Mouse (Mus musculus): ENCODE results near the gene Fcnb. TPM values are rescaled to one million over a fixed set of nuclear protein-coding genes. Genes with fewer than 3 reads are reported as not detected.

The Fcnb gene
- polyA plus RNA-seq, 1 experiment from 2014 or later, result 0.29 TPM

GRCm38 (mm10) chr2:28101892-28102291 is 17.2 kb upstream of the Fcnb start:
- Histone ChIP-seq H3K36me3 (replicated peaks) (no peaks in the 10 kb centered on the region), H3K4me3 (replicated peaks) (no peak overlapping the region), H3K4me1 (peaks cover 13% of the 10 kb centered on the region), H3K9ac (no peak overlapping the region), H3K9me3 (no peaks in the 10 kb centered on the region), H3K27me3 (peaks cover 11% of the 10 kb centered on the region), H3K27ac (no peak overlapping the region), H3K4me2 (no peak overlapping the region)
- no peak for ATAC-seq (ENCODE audit: low FRiP score)
- 95% methylated on average over 2 of the region's 2 CpGs for WGBS

- Histone ChIP-seq H3K9ac (no peak overlapping the region), H3K4me2 (no peak overlapping the region), H3K36me3 (replicated peaks) (no peaks in the 10 kb centered on the region), H3K27ac (no peak overlapping the region), H3K27me3 (peaks cover 11% of the 10 kb centered on the region), H3K4me3 (replicated peaks) (no peak overlapping the region), H3K4me1 (peaks cover 13% of the 10 kb centered on the region), H3K9me3 (no peaks in the 10 kb centered on the region)
- WGBS, result 88% methylated on average over 9 of the region's 9 CpGs
- ATAC-seq (ENCODE audit: low FRiP score), result no peak
These were observed 16.3 kb upstream of the Fcnb start for GRCm38 (mm10) chr2:28100796-28101483.

- Histone ChIP-seq H3K9ac (peak overlapping the region; percentile 36), H3K4me2 (peak overlapping the region; percentile 56), H3K9me3 (no peaks in the 10 kb centered on the region), H3K27ac (peak overlapping the region; percentile 36; the same call in 1 of the 2 replicates), H3K4me1 (peaks cover 13% of the 10 kb centered on the region), H3K4me3 (replicated peaks) (peak overlapping the region; percentile 25), H3K36me3 (replicated peaks) (no peaks in the 10 kb centered on the region), H3K27me3 (peaks cover 11% of the 10 kb centered on the region)
- 2% methylated on average over 24 of the region's 24 CpGs for WGBS
- peak; percentile 53; the same call in 1 of the 2 replicates for ATAC-seq (ENCODE audit: low FRiP score)
These were observed 14.1 kb upstream of the Fcnb start for GRCm38 (mm10) chr2:28098547-28099505.

GRCm38 (mm10) chr2:28096751-28097309 is 12.1 kb upstream of the Fcnb start:
- WGBS, result 88% methylated on average over 6 of the region's 6 CpGs
- Histone ChIP-seq H3K4me3 (replicated peaks) (no peak overlapping the region), H3K9ac (no peak overlapping the region), H3K4me2 (no peak overlapping the region), H3K9me3 (no peaks in the 10 kb centered on the region), H3K27ac (no peak overlapping the region), H3K4me1 (peaks cover 13% of the 10 kb centered on the region), H3K27me3 (peaks cover 11% of the 10 kb centered on the region), H3K36me3 (replicated peaks) (no peaks in the 10 kb centered on the region)
- no peak for ATAC-seq (ENCODE audit: low FRiP score)

GRCm38 (mm10) chr2:28092099-28092498 is 7.4 kb upstream of the Fcnb start:
- no peaks in the 10 kb centered on the region for H3K27me3 ChIP-seq
- H3K4me2 ChIP-seq, result no peak overlapping the region
- WGBS, result 90% methylated on average over 8 of the region's 8 CpGs
- no peak for ATAC-seq (ENCODE audit: low FRiP score)
- H3K36me3 ChIP-seq (replicated peaks), result no peaks in the 10 kb centered on the region
- H3K27ac ChIP-seq, result no peak overlapping the region
- peaks cover 26% of the 10 kb centered on the region for H3K4me1 ChIP-seq
- H3K4me3 ChIP-seq (replicated peaks), result no peak overlapping the region
- H3K9me3 ChIP-seq, result no peaks in the 10 kb centered on the region
- H3K9ac ChIP-seq, result no peak overlapping the region

GRCm38 (mm10) chr2:28091042-28091441 is 6.4 kb upstream of the Fcnb start:
- no peaks in the 10 kb centered on the region for H3K9me3 ChIP-seq
- no peak overlapping the region for H3K9ac ChIP-seq
- no peak overlapping the region for H3K4me3 ChIP-seq (replicated peaks)
- H3K27ac ChIP-seq, result 0 out of 2 replicates have a peak overlapping the region, but pooled peaks have one; percentile 36
- H3K36me3 ChIP-seq (replicated peaks), result no peaks in the 10 kb centered on the region
- H3K4me1 ChIP-seq, result peaks cover 26% of the 10 kb centered on the region
- 80% methylated on average over 6 of the region's 6 CpGs for WGBS
- no peak for ATAC-seq (ENCODE audit: low FRiP score)
- H3K4me2 ChIP-seq, result no peak overlapping the region
- H3K27me3 ChIP-seq, result no peaks in the 10 kb centered on the region

GRCm38 (mm10) chr2:28090299-28091008 is 5.8 kb upstream of the Fcnb start:
- no peak for ATAC-seq (ENCODE audit: low FRiP score)
- WGBS, result 65% methylated on average over 7 of the region's 7 CpGs
- H3K9ac ChIP-seq, result no peak overlapping the region

GRCm38 (mm10) chr2:28089095-28089494 is 4.4 kb upstream of the Fcnb start:
- Histone ChIP-seq H3K4me1 (peaks cover 26% of the 10 kb centered on the region), H3K27ac (no peak overlapping the region), H3K9me3 (no peaks in the 10 kb centered on the region), H3K4me3 (replicated peaks) (no peak overlapping the region), H3K4me2 (no peak overlapping the region), H3K36me3 (replicated peaks) (no peaks in the 10 kb centered on the region), H3K9ac (no peak overlapping the region), H3K27me3 (no peaks in the 10 kb centered on the region)
- ATAC-seq (ENCODE audit: low FRiP score), result no peak
- WGBS, result 79% methylated on average over 5 of the region's 5 CpGs

More at GRCm38 (mm10) chr2:28090299-28091008, 5.8 kb upstream of the Fcnb start:
- H3K4me1 ChIP-seq, result peaks cover 26% of the 10 kb centered on the region
- H3K9me3 ChIP-seq, result no peaks in the 10 kb centered on the region
- H3K4me3 ChIP-seq (replicated peaks), result no peak overlapping the region
- no peaks in the 10 kb centered on the region for H3K36me3 ChIP-seq (replicated peaks)
- H3K4me2 ChIP-seq, result no peak overlapping the region
- H3K27me3 ChIP-seq, result no peaks in the 10 kb centered on the region
- no peak overlapping the region for H3K27ac ChIP-seq

GRCm38 (mm10) chr2:28086112-28086511 is 1.4 kb upstream of the Fcnb start:
- H3K4me1 ChIP-seq, result peaks cover 20% of the 10 kb centered on the region
- no peak overlapping the region for H3K4me2 ChIP-seq
- H3K9ac ChIP-seq, result no peak overlapping the region
- 86% methylated on average over 10 of the region's 10 CpGs for WGBS
- H3K36me3 ChIP-seq (replicated peaks), result no peaks in the 10 kb centered on the region
- no peaks in the 10 kb centered on the region for H3K9me3 ChIP-seq
- ATAC-seq (ENCODE audit: low FRiP score), result no peak
- H3K4me3 ChIP-seq (replicated peaks), result no peak overlapping the region
- H3K27ac ChIP-seq, result no peak overlapping the region
- 0 out of 2 replicates have a peak, but pooled peaks cover 4% of the 10 kb centered on the region for H3K27me3 ChIP-seq

GRCm38 (mm10) chr2:28075616-28076187 is 9.0 kb downstream of the Fcnb start:
- H3K4me2 ChIP-seq, result no peak overlapping the region
- H3K27ac ChIP-seq, result no peak overlapping the region
- H3K36me3 ChIP-seq (replicated peaks), result no peaks in the 10 kb centered on the region
- no peaks in the 10 kb centered on the region for H3K9me3 ChIP-seq
- WGBS, result 83% methylated on average over 7 of the region's 7 CpGs
- no peaks in the 10 kb centered on the region for H3K4me1 ChIP-seq
- no peak overlapping the region for H3K4me3 ChIP-seq (replicated peaks)
- ATAC-seq (ENCODE audit: low FRiP score), result no peak
- H3K27me3 ChIP-seq, result no peaks in the 10 kb centered on the region
- no peak overlapping the region for H3K9ac ChIP-seq

- Histone ChIP-seq H3K4me1 (peaks cover 9% of the 10 kb centered on the region), H3K4me3 (replicated peaks) (no peak overlapping the region), H3K9ac (no peak overlapping the region), H3K27me3 (no peaks in the 10 kb centered on the region), H3K9me3 (no peaks in the 10 kb centered on the region), H3K27ac (peak overlapping the region; percentile 50; the same call in 1 of the 2 replicates), H3K4me2 (no peak overlapping the region), H3K36me3 (replicated peaks) (no peaks in the 10 kb centered on the region)
- ATAC-seq (ENCODE audit: low FRiP score), result peak; percentile 68
- WGBS, result 72% methylated on average over 9 of the region's 9 CpGs
These were observed 16.2 kb downstream of the Fcnb start for GRCm38 (mm10) chr2:28068537-28068878.

Data from forebrain, embryonic 12.5 days (tissue).